Mouse (Mus musculus): ENCODE measurements around the gene Rtn1.

The Rtn1 gene

GRCm38 (mm10) chr12:72374823-72375225, 34.0 kb downstream of the Rtn1 start:
- DNase-seq (ENCODE audit: low spot score in 2 of 2), result no peak

DNA sequence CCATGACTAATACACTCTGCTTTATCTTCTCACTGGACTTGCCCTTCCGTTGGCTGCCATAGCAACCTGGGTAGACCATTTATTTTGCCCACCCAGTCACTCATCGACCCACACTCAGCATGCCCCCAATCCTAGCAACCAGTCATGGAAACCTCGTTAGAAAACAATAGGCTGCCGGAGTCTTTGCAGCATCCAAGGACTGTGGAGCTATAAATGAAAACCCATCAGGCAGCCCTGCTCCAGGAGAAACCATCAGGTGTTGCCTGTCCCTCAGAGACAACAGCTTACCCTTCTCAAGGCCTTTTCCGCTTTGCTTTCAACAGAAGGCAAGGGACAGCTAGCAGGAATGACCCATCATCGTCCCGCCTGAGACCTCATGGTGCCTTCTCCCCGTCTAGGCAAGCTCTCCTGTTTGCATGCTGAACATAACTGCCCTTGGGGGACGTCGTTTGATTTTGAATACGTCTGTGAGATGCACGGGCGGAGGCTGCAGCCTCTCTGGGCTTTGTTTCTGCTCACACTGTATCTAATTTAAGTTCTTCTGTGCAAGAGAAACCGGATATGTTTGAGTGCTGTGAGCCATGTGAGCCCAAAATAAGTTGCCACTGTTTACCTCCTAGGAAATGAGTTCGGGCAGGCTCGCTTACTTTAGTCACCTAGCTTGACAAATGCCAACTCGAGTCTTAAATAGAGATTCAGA, 34.8 kb downstream of the Rtn1 start:
- no peak for DNase-seq (ENCODE audit: low spot score in 2 of 2)

- no peak for DNase-seq (ENCODE audit: low spot score in 2 of 2)
Measured at GRCm38 (mm10) chr12:72370081-72370480, 38.8 kb downstream of the Rtn1 start.

DNA sequence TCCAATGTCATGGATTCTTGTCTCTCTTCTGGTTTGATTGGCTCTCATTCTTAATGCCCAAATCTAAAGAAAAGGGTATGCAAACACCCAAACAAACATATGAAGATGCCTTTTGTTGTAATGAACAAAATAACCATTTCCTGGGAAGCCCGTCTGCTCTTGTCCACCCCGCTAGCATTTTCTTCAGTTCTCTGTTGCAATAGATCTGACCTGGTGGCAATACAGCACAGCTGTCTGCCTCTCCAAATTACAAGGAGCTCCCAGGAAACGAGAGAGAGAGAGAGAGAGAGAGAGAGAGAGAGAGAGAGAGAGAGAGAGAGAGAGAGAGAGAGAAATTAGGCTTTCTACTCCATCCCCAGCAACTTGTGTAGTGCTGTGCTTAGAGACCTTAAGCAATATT, 42.1 kb downstream of the Rtn1 start:
- no peak for DNase-seq (ENCODE audit: low spot score in 2 of 2)

DNA sequence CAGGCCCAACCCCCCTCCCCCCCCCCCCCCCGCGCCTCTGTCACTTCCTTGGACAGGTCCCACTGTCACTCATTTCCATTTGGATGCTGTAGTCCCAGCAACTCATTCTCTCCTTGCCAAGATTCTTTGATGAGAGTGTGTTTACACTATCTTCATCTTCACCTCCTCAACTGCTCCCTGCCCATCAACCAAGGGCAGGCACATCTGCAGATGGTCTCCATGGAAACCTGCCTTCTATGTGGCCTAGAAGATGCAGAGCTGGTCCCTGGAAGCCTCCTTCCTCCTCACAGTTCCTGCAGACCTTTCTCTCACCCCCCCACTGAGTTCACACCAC, 42.8 kb downstream of the Rtn1 start:
- no peak for DNase-seq (ENCODE audit: low spot score in 2 of 2)

DNA sequence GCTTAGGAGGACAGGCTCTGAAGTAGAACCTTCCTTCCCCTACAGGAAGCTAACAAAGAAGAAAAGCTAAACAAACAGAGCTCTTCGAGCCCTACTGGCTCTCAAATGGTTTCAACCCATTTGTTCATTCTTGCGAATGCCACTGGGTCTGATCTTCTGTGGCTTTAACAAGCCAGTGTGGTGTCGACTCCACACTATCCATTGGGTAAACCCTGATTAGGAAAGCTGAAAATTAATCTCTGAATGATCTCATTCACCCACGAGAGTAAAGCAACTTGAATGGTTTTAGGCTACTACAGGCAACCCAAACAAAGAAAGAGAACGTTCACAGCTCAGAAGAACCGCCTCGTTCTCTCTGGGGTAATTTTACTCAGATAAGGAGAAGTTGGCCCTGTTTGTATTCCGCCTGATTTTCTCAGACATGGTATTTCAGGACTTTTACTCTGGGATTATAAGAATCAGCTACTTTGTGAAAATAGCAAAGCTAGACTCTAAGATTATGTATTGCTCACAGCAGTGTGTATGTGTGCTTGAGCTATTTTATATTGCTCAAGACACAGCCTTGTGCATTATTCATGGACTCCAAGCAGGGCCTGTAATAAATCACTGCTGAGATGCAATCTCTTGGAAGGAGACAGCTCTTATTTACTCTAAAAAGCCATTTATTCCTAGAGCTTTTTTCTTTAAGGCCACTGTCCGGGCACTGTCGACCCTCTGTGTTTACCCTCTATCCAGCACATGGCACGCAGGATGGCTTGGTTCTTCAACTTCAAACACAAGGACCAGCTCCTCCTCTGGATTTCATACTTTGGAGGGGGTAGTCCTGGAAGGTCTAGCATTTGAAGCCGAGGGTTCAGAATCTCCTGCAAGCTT, 43.4 kb downstream of the Rtn1 start:
- DNase-seq (ENCODE audit: low spot score in 2 of 2), result no peak

- DNase-seq (ENCODE audit: low spot score in 2 of 2), result no peak
Measured at GRCm38 (mm10) chr12:72364543-72364942, 44.3 kb downstream of the Rtn1 start.

DNA sequence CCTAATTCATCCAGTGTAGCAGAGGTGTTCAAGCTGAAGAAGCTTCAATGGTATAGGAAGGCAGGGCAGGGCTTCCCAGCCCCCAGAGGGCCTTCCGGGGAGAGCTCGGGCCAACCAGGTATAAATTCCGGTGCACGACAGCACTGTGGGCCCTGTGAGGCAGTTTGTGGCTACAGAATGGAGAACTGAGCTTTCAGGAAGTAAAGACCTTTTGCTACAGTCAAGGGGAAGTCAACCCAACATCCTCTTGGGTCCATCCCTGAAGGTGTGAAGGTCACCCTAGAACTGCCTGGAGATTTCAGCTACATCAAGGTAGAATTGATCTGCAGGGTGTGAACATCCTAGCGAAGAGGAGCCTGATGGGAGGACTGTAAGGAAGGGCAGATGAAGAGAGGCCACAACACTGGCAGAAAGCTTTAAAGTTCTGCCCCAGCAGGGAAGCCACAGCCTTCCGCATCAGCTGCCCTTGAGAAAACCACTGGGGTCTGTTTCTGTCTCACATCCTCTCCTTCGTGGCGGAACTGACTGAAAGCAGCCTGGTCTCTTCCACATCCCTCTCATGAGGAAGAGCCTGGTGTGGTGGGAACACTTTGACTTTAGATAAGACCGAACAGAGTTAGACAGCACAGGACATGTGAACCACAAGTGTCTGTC, 47.0 kb downstream of the Rtn1 start:
- peak in 1 of 2 experiments; percentile 34 for DNase-seq (ENCODE audit: low spot score in 2 of 2)

DNA sequence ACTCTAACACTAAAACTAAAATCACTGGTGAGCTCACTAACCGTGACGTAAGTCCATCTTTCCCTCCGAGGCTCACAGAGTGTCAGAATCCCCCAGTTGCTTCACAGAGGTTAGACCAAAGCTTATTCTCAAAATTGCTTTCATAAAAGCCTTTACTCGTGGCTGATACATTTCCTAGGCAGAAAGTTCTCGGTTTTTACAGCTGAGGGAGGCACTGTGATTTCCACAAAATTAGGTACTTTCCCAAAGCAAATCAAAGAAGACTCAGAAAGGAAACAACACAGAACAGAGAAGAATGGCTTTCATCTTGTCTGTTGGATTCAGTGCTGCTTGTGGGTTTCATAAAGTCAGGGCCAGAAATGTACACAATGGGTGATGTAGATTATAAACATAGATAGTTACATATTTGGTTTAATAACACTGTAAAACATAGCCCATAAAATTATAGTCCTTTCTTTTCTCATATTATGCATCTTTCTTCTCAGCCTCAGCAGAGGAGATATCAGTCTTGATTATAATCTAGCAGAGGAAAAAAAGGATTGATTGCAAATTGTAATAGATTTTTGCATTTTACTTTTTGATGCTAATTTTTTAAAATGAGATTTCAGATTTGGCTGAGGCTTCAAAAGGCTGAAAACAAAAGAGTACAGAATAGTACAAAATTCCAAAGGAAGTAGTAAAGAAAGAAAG, 47.8 kb downstream of the Rtn1 start:
- DNase-seq (ENCODE audit: low spot score in 2 of 2), result no peak

DNA sequence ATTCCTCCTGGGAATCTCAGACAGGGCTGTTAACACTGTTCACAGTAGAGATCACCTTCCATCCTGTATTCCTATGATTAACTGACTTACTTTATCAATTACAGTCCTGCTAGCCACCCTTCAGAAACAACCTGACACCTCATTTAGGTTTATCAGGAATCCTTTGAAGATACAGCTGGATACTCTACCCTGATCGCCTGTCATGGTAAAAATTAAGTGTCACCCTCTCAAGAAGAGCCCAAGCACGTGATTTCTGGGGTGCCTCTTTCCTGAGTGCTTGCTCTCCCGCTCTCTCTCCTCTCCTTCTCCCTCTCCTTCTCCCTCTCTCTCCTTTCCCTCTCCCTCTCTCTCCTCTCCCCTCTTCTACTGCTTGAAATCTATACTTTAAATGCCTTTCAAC, 49.0 kb downstream of the Rtn1 start:
- no peak for DNase-seq (ENCODE audit: low spot score in 2 of 2)

GRCm38 (mm10) chr12:72357667-72358420, 51.0 kb downstream of the Rtn1 start:
- DNase-seq (ENCODE audit: low spot score in 2 of 2), result no peak

DNA sequence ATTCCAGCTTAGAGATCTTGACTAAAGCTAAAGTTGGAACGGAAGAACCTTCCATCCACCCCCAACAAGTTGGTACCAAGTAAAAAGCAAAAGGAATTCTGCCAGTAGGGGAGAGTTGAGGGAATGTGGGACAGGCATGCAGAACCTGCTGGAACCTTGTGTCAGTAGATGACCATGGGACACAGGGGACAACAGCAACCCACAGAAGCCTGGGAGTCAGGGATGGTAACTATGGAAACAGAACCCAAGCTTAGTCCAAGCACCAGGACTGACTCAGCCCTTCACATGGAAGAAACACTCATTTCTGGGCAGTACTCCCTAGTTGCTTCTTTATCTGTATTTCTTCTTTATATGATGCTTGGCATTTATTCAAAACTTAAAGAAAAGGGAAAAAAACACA, 54.6 kb downstream of the Rtn1 start:
- DNase-seq (ENCODE audit: low spot score in 2 of 2), result no peak

- DNase-seq (ENCODE audit: low spot score in 2 of 2), result no peak
Measured at GRCm38 (mm10) chr12:72353506-72353905, 55.3 kb downstream of the Rtn1 start.

- DNase-seq (ENCODE audit: low spot score in 2 of 2), result no peak
Measured at GRCm38 (mm10) chr12:72348508-72348907, 60.3 kb downstream of the Rtn1 start.

DNA sequence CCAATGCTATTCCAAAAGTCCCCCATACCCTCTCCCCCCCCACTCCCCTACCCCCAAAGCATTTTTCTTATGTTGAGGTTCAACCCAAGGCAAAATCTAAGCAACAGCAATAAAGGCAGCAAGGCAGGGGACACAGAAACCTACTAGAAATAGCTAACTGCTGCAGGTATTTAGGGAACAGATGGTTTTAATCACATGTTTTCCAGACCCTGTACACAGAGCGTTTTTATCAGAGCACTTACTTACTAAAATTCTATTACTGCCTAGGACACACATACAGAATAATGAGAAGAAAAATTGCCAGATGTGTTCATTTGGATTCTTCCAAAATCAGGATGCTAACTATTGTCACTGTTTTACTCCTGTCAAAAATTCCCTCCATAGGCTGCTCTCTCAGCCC, 61.7 kb downstream of the Rtn1 start:
- DNase-seq (ENCODE audit: low spot score in 2 of 2), result no peak

DNA sequence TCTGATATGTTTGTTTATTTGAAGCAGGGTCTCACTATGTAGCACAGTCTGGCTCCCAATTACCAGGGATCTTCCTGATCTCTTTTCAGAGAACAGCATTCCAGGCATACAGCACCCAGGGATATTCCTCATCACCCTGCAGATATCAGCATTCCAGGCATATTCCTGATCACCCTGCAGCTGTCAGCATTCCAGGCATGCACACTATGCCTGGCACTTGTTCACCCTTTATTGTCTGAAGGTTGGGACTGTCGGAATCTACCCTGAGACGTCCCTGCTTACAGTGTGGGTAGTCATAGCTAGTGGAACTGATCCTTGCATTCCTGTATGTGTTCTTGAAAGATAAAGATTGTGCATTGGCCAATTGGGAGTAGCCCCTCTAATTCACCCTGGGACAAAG, 65.2 kb downstream of the Rtn1 start:
- no peak for DNase-seq (ENCODE audit: low spot score in 2 of 2)

- DNase-seq (ENCODE audit: low spot score in 2 of 2), result no peak
Measured at GRCm38 (mm10) chr12:72336009-72336408, 72.8 kb downstream of the Rtn1 start.

GRCm38 (mm10) chr12:72332488-72333013, 76.3 kb downstream of the Rtn1 start:
- DNase-seq (ENCODE audit: low spot score in 2 of 2), result no peak

DNA sequence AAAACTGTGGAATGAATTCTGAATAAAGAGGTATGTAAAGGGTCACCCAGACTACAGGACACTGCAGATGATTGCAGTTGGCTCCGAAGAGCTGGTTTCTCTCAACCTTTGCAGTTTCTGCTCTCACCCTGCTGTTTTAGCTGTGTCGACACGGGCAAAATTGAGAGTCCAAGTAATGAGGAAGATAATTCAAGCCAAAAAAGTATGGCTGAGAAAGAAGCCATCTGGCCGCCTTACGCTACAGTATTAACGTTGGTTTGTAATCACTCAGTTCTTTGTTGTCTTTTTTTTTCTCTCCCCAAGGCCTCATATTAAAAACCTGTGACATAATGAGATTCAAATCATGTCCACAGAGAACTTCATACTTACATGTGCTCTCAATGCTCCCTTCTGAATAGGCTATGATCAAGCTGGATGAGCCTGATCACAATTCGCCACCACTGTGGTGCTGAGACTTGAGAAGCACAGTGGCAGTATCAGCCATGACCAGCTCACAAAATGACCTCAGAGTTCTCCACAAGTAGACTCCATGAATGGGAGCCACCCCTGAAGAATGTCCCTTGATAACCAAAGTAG, 76.9 kb downstream of the Rtn1 start:
- no peak for DNase-seq (ENCODE audit: low spot score in 2 of 2)

DNA sequence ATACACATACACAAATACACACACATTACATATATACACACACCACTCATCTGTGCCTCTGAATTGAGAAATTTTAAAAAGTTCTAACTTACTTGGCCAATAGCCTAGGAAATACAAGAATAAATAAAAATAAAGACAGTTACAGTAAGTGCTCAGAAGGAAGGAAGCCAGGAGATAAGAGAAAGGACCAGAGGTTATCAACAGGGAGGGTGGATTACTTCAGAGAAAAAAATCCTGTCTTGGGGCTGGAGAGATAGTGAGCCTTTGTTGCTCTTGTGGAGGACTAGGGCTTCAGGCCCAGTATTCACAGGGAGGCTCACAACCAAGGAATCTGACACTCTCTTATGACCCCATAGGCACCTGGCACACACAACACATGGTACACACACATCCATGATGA, 82.8 kb downstream of the Rtn1 start:
- no peak for DNase-seq (ENCODE audit: low spot score in 2 of 2)

DNA sequence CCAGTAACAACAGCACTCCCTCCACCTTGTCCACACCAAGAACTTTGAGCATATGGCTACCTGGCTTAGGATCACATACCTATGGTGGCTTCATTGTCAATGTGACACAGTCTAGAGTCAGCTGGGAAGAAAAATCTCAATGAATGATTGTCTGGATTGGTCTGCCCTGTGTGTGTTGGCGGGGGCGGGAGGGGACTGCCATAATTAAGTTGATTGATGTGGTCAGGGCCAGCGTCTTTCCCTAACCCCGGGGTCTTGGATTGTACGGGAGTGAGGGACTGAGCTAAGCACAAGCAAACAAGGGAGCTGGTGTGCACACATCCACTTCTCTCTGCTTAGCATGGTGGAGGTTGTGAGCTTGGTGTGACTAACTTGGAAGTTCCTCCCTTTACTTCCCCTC, 83.8 kb downstream of the Rtn1 start:
- DNase-seq (ENCODE audit: low spot score in 2 of 2), result no peak
